Mouse (Mus musculus) heart, embryonic 12.5 days (tissue): ENCODE results near the gene Khdc4. TPM values are rescaled to one million over a fixed set of nuclear protein-coding genes. Genes with fewer than 3 reads are reported as not detected.

Source experiments
- ATAC-seq: fragments of 200-750 bp; cut with Nextera tagmentation; 2 replicates; pipeline ENCODE4 v1.8.0; 2017; ENCODE audit warnings: moderate TSS enrichment, moderate library complexity; ENCODE audit not compliant: insufficient number of reproducible peaks, low FRiP score
- H3K27ac ChIP-seq: fragments of 300-500 bp; sonication (generic); 2 replicates; pipeline ENCODE4 v1.5.1; 2016; ENCODE audit warnings: mild to moderate bottlenecking, moderate library complexity; ENCODE audit not compliant: poor library complexity, severe bottlenecking
- H3K27me3 ChIP-seq: fragments of 300-500 bp; sonication (generic); replicated peaks from 2 replicates; pipeline ENCODE4 v1.6.1; 2016; ENCODE audit warnings: mild to moderate bottlenecking, moderate library complexity
- H3K36me3 ChIP-seq: fragments of 300-500 bp; sonication (generic); 2 replicates; pipeline ENCODE4 v1.6.1; 2016; ENCODE audit warnings: mild to moderate bottlenecking, moderate library complexity
- H3K4me1 ChIP-seq: fragments of 300-500 bp; sonication (generic); replicated peaks from 2 replicates; pipeline ENCODE4 v1.6.1; 2016; ENCODE audit warnings: mild to moderate bottlenecking
- H3K4me2 ChIP-seq: fragments of 300-500 bp; sonication (generic); 2 replicates; pipeline ENCODE4 v1.6.1; 2016; ENCODE audit warnings: mild to moderate bottlenecking, moderate library complexity
- H3K4me3 ChIP-seq: fragments of 300-500 bp; sonication (generic); 2 replicates; pipeline ENCODE4 v1.5.1; 2016; ENCODE audit warnings: mild to moderate bottlenecking
- H3K9ac ChIP-seq: fragments of 300-500 bp; sonication (generic); 2 replicates; pipeline ENCODE4 v1.6.1; 2016; ENCODE audit warnings: mild to moderate bottlenecking, moderate library complexity
- H3K9me3 ChIP-seq: fragments of 300-500 bp; sonication (generic); replicated peaks from 2 replicates; pipeline ENCODE4 v1.6.1; 2016; ENCODE audit warnings: mild to moderate bottlenecking, moderate library complexity
- WGBS: fragments of 180-500 bp; shearing (Covaris S2); methylation state at CpG from one replicate; pipeline ENCODE4 v1.1.7; 2016; 5-methylcytosine and 5-hydroxymethylcytosine counted together
- polyA plus RNA-seq: library from polyadenylated mRNA; unstranded; fragments of >200 nt; fragmentation: Nextera tagmentation; extraction: Ambion mirVana; gene quantifications from 2 replicates; pipeline ENCODE4 v1.2.1, GENCODE M21; 2016

The Khdc4 gene
- polyA plus RNA-seq, 1 experiment from 2014 or later = 75.3 TPM

DNA sequence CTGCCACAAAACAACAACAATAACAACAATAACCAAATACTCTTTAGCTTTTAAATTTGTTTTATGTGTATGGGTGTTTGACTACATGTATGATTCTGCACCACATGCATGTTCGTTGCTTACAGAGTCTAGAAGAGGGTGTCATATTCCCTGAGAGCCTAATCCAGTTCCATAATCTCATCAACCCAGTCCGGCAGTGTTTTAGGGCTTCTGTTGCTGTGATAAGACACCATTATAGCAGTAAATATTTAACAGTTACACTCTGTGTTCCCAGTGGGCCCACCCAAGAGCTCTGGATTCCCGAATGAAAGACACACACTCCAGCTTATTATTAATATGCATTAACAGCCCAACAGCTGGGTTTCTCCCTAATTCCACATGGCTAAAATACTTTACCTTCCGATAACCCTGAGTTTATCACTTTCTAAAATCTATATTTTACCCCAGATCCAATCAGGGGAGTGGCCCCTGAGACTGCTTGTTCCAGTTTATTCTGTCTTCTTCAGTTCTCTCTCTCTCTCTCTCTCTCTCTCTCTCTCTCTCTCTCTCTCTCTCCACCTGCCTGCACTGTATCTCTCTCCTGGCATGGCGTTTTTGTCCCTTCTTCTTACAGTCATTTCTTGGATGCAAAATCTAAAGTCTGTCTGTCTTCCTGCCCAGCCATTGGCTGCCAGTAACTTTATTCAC lies 27.0 kb upstream of the Khdc4 start:
- Histone ChIP-seq H3K9me3 (no peaks in the 10 kb centered on the region), H3K4me3 (no peak overlapping the region), H3K27ac (no peak overlapping the region), H3K9ac (no peak overlapping the region), H3K4me2 (no peak overlapping the region), H3K36me3 (no peaks in the 10 kb centered on the region), H3K27me3 (no peaks in the 10 kb centered on the region), H3K4me1 (peaks cover 19% of the 10 kb centered on the region)
- no peak for ATAC-seq
- 66% methylated on average over 5 of the region's 5 CpGs for WGBS

DNA sequence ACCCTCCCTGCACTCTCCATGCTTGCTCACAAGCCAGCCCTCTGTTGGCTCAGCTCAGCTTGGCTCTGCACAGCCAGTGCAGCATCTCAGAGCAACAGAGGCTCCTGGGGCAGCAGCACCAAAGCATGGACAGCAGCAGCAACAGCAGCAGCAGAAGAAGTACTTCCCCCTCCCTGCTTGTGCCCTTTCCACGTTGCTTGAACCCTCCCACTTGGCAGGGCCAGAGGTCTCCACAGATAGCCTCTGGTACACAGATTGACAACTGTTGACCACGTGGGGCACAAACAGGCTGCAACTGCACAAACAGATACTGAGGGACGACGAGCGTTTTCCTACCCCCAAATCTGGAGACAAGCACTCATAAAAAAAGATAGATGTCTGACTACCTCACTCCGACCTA lies 25.8 kb upstream of the Khdc4 start:
- Histone ChIP-seq H3K9me3 (no peaks in the 10 kb centered on the region), H3K4me3 (no peak overlapping the region), H3K27me3 (no peaks in the 10 kb centered on the region), H3K27ac (no peak overlapping the region), H3K9ac (no peak overlapping the region), H3K4me2 (no peak overlapping the region), H3K4me1 (peaks cover 7% of the 10 kb centered on the region), H3K36me3 (no peaks in the 10 kb centered on the region)
- WGBS = 33% methylated on average over 6 of the region's 6 CpGs
- ATAC-seq = no peak

- WGBS = 71% methylated on average over 4 of the region's 4 CpGs
Observed at GRCm38 (mm10) chr3:88664095-88664494, 21.5 kb upstream of the Khdc4 start.

GRCm38 (mm10) chr3:88677399-88677798 lies 8.2 kb upstream of the Khdc4 start:
- Histone ChIP-seq H3K36me3 (no peaks in the 10 kb centered on the region), H3K4me1 (no peaks in the 10 kb centered on the region), H3K9ac (peak overlapping the region; percentile 49), H3K4me2 (peak overlapping the region; percentile 68), H3K27ac (no peak overlapping the region), H3K27me3 (no peaks in the 10 kb centered on the region), H3K9me3 (no peaks in the 10 kb centered on the region; the same call in 1 of the 2 replicates), H3K4me3 (peak overlapping the region; percentile 29)
- peak; percentile 57 for ATAC-seq
- whole genome bisulfite sequencing = 8% methylated on average over 11 of the region's 11 CpGs

More at GRCm38 (mm10) chr3:88664095-88664494, 21.5 kb upstream of the Khdc4 start:
- Histone ChIP-seq H3K9me3 (no peaks in the 10 kb centered on the region), H3K36me3 (no peaks in the 10 kb centered on the region), H3K27me3 (no peaks in the 10 kb centered on the region), H3K9ac (no peak overlapping the region), H3K27ac (no peak overlapping the region), H3K4me2 (no peak overlapping the region), H3K4me3 (no peak overlapping the region), H3K4me1 (no peaks in the 10 kb centered on the region)
- no peak for ATAC-seq

GRCm38 (mm10) chr3:88683814-88684213 lies 1.8 kb upstream of the Khdc4 start:
- 70% methylated on average over 2 of the region's 2 CpGs for WGBS
- no peak for ATAC-seq
- Histone ChIP-seq H3K9ac (no peak overlapping the region), H3K4me3 (no peak overlapping the region), H3K4me1 (peaks cover 14% of the 10 kb centered on the region), H3K27me3 (no peaks in the 10 kb centered on the region), H3K36me3 (peaks cover 13% of the 10 kb centered on the region), H3K9me3 (no peaks in the 10 kb centered on the region), H3K27ac (no peak overlapping the region), H3K4me2 (no peak overlapping the region)

DNA sequence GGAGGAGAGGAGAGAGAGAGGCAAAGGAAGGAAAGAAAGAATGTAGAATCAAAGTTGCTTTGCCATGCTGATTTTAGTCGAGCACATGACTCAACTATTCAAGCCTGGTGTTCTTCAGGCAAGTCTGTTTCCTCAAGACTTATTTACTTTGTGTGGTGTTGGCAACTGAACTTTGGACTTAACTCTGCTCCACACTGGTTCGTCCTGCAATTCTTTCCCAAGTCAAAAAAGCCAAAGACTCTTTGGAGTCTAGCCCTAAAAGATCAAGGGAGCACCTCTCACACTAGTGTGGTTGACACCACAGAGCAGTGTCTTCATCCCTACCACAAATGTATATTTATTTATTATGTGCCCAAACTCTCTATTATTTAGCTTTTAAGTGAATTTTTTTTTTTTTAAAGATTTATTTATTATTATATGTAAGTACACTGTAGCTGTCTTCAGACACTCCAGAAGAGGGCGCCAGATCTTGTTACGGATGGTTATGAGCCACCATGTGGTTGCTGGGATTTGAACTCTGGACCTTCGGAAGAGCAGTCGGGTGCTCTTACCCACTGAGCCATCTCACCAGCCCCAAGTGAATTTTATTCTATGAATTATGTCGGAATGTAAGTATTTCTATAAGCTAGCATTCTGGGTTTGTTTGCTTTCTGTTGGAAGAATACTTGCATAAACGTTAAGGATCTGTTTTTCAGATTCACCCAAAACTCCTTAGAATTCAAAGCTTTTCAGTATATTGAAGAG lies 1.2 kb upstream of the Khdc4 start:
- Histone ChIP-seq H3K4me2 (peak overlapping the region; percentile 91; the same call in 1 of the 2 replicates), H3K4me1 (peaks cover 14% of the 10 kb centered on the region), H3K27me3 (no peaks in the 10 kb centered on the region), H3K36me3 (peaks cover 17% of the 10 kb centered on the region), H3K4me3 (peak overlapping the region; percentile 93), H3K27ac (peak overlapping the region; percentile 90; the same call in 1 of the 2 replicates), H3K9me3 (no peaks in the 10 kb centered on the region), H3K9ac (peak overlapping the region; percentile 69; the same call in 1 of the 2 replicates)
- no peak for ATAC-seq
- WGBS = 60% methylated on average over 8 of the region's 8 CpGs

- H3K36me3 ChIP-seq = peaks cover 33% of the 10 kb centered on the region
Observed at GRCm38 (mm10) chr3:88685958-88686451, 402 bp downstream of the Khdc4 start.

DNA sequence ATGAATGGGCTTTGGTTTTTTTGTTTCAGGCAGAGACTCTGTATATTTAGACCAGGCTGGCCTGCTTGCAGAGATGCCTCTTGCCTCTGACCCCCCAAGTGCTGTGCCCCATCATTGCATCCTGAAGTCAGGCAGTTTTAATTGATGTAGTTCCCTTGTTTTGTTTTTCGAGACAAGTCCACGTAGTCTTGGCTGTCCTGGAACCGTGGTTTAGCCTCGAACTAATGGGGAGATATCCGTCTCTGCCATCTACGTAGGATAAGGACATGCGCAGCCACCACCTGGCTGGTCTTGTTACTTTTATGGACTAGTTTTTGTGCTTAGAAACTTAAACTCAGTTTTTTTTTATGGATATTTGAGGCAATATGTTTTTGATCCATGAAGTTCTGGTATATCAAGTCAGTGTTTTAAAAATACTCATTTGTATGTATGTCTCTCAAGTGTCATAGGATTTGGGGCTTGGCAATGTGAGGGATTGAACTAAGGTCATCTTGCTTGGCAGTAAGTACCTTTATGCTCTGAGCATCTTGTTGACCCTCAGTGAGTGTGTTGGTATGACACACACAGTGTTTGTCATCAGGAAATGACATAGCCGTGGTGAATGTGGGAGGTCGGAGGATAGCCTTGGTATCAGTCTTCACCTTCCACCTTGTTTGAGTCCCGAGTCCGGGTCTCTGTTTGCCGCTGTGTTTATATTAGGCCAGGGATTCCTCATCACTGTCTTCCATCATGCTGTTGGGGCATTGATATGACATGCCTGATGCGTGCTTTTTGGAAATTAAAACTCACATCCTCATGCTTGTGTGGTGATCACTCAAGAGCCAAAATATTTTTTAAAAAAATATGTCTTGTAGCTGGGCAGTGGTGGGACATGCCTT lies 1.4 kb downstream of the Khdc4 start:
- peak overlapping the region; percentile 91 for H3K4me2 ChIP-seq
- peaks cover 42% of the 10 kb centered on the region for H3K36me3 ChIP-seq
- H3K9me3 ChIP-seq = no peaks in the 10 kb centered on the region
- ATAC-seq = no peak
- H3K27ac ChIP-seq = peak overlapping the region; percentile 98
- H3K4me3 ChIP-seq = peak overlapping the region; percentile 93
- 25% methylated on average over 13 of the region's 13 CpGs for WGBS
- H3K9ac ChIP-seq = peak overlapping the region; percentile 99
- no peaks in the 10 kb centered on the region for H3K27me3 ChIP-seq
- H3K4me1 ChIP-seq = peaks cover 14% of the 10 kb centered on the region

More at GRCm38 (mm10) chr3:88685958-88686451, 402 bp downstream of the Khdc4 start:
- Histone ChIP-seq H3K9ac (peak overlapping the region; percentile 99), H3K27me3 (no peaks in the 10 kb centered on the region), H3K27ac (peak overlapping the region; percentile 98), H3K4me2 (peak overlapping the region; percentile 91), H3K4me1 (peaks cover 14% of the 10 kb centered on the region), H3K9me3 (no peaks in the 10 kb centered on the region), H3K4me3 (peak overlapping the region; percentile 93)
- peak; percentile 63 for ATAC-seq
- under 1% methylated on average over 44 of the region's 45 CpGs for WGBS

- Histone ChIP-seq H3K27me3 (no peaks in the 10 kb centered on the region), H3K36me3 (peaks cover 61% of the 10 kb centered on the region), H3K4me1 (peaks cover 14% of the 10 kb centered on the region), H3K9me3 (no peaks in the 10 kb centered on the region), H3K4me2 (no peak overlapping the region), H3K9ac (no peak overlapping the region), H3K4me3 (no peak overlapping the region), H3K27ac (no peak overlapping the region)
- ATAC-seq = no peak
- 84% methylated on average over 5 of the region's 5 CpGs for WGBS
Observed at GRCm38 (mm10) chr3:88689079-88689478, 3.5 kb downstream of the Khdc4 start.

- H3K27ac ChIP-seq = no peak overlapping the region
- peaks cover 95% of the 10 kb centered on the region for H3K36me3 ChIP-seq
- no peak overlapping the region for H3K9ac ChIP-seq
- peaks cover 7% of the 10 kb centered on the region for H3K4me1 ChIP-seq
- H3K4me3 ChIP-seq = no peak overlapping the region
- no peaks in the 10 kb centered on the region for H3K9me3 ChIP-seq
- H3K27me3 ChIP-seq = no peaks in the 10 kb centered on the region
- H3K4me2 ChIP-seq = no peak overlapping the region
- ATAC-seq = no peak
Observed at GRCm38 (mm10) chr3:88695545-88695944, 9.9 kb downstream of the Khdc4 start.
